Mouse (Mus musculus) frontal cortex, postnatal 10 days (tissue): ENCODE data around the gene Tmem151b.

Experiments
- DNase-seq, 2 experiments: peaks; one replicate each; pipeline ENCODE4 v3.0.0; 2022; ENCODE audit warnings: low spot score in 2 of 2, mixed read lengths in 1 of 2

Tmem151b gene

DNA sequence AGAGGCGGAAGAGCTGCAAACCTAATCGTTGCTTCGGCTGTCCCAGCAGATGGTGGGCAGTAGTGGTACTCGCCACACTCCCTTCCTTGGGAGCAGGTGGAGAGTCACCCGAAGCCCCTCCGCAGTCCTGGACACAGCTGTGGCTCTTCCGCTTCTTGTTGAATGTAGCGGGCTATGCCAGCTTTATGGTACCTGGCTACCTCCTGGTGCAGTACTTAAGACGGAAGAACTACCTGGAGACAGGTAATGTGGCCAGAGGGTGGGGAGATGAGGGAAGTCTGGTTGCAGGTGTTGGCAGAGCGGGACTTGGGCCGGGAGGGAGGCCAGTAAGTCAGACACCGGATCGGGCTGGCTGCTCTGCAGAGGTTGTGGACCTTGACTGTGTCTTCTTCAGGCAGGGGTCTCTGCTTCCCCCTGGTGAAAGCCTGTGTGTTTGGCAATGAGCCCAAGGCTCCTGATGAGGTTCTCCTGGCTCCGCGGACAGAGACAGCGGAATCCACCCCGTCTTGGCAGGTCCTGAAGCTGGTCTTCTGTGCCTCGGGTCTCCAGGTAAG is 15.1 kb upstream of the Tmem151b start:
- DNase-seq: no peak

GRCm38 (mm10) chr17:45563655-45564530 is 14.4 kb upstream of the Tmem151b start, which contains the start of gene Slc35b2:
Gene Slc35b2, plus strand, starts transcription at chr17:45563874.
- DNase-seq: peak; percentile 86 to 90

GRCm38 (mm10) chr17:45563216-45563615 is 13.7 kb upstream of the Tmem151b start:
- DNase-seq: no peak

DNA sequence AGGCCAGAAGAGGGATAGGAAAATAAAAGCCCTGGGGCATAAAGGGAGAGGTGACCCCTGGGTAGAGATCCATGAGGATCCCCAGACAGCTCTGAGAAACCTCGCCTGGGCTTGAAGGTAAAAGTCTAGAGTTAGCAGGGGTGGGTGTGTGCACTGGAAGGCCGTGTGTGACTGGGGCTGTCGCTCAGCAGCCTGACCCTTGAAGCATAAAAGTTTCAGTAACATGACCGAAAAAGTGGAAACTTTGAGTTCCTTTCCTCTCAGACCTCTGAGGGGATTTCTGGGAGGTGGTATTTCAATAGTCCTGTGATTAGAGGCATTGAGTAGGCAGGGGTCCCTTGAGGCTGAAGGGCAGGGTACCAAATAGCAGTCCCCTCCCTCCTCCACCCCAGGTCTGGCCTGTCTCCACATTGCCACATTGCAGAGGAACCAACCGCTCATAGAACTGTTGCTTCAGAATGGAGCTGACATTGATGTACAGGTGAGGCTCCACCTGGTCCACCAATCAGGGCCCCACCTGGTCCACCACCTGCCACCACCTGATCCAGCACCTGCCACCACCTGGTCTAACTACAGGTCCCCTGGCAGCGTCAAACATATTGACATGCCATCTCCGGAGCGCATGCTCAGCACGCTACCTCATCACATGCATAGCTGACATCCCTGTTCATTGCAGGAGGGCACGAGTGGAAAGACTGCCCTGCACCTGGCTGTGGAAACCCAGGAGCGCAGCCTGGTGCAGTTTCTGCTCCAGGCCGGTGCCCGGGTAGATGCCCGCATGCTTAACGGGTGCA is 10.5 kb upstream of the Tmem151b start:
- no peak for DNase-seq

DNA sequence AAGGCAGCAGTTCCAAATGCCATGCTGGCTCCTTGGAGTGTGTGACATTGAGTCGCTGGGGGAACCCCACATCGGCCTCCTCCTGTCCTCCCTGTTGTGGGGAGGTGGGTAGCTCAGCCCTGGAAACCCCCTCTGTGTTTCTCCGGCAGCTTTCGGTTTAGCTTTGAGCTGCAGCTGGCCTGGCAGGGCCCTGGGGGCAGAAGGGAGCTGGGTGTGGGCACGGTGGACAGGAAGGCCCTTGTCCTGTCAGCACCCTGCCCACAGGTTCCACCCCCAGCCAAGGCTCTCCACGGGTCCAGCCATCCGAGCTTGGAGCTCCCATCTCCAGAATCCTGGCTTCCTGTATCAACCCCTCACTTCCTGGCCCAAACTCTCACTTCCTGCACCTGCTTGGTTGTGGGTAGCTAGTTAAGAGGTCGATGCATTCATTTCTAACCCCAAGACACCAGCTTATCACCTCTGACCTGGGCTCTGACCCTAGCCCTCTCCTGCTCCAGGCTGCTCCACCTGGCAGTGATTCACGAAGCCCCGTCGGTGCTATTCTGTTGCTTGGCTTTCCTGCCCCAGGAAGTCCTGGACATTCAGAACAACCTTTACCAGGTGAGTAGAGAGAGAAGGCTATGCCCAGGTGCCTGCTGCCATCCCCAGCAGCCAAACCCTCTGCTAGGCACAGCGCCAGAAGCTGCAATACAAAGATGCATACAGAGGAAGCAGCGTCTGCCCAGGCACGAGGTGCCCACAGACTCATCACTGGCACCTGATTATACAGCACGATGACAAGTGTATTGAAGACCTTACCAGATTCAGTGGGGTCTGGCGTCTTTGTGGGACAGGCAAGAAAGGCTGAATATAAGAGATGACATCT is 8.8 kb upstream of the Tmem151b start:
- DNase-seq: no peak

GRCm38 (mm10) chr17:45557246-45557824 is 7.9 kb upstream of the Tmem151b start:
- no peak for DNase-seq

DNA sequence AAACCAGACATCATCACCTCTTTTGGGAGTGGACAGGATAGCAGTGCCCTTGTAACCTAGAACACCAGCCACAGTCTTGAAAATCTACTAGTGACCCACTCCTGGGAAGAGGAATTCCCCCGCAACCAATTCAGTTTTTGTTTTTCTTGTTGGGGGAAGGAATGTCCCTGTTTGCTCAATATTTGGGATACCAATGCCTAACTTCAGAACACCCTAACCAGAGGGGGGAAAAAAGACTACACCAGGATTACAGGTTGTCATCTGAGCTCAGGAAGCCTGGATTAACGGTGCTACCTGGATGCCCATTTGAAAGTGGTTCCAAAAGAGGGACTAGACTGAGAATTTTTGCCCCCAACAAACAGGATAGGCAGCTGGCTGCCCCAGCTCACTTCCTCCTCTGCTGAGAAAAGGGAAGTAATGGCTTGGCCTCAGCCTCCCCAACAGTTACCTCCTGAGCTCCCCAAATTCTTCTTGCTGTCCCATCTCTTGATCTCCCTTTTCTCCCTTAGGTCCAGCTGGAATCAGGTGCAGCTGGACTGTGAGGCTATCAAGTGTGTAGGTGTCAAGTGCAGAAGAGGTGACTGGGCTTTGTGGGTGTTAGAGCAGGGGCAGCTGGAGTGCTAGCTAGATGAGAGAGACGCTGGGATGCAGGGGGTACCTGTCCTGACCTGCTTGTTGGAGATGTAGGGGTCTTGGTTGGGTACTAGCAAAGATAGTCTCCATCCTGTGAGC is 7.2 kb upstream of the Tmem151b start:
- DNase-seq: no peak

DNA sequence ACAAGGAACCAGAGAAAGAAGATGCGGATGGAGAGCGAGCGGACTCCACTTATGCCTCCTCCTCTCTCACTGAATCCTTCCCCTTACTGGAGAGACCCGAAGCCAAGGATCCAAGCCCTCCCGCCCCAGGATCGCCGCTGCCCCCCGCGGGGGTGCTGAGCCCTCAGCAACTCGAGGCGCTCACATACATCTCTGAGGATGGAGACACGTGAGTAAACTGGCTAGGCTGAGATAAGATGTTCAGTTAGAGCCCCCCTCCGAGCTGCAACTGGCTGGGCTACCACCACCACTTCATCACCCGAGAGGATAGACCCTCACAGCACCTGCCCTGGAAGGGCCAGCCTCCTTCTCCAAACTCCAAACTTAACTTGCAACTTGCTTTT is 6.6 kb upstream of the Tmem151b start:
- DNase-seq: no peak

- peak; percentile 84 to 89 for DNase-seq
Observed at GRCm38 (mm10) chr17:45555452-45556106, 6.1 kb upstream of the Tmem151b start, which contains the start of gene Nfkbie. Gene Nfkbie, plus strand, starts transcription at chr17:45555703.

GRCm38 (mm10) chr17:45554420-45554819 is 4.9 kb upstream of the Tmem151b start:
- no peak for DNase-seq

- no peak for DNase-seq
Observed at GRCm38 (mm10) chr17:45553065-45553464, 3.6 kb upstream of the Tmem151b start.

- peak in 1 of 2 experiments; percentile 73 for DNase-seq
Observed at GRCm38 (mm10) chr17:45551816-45552451, 2.5 kb upstream of the Tmem151b start.

DNA sequence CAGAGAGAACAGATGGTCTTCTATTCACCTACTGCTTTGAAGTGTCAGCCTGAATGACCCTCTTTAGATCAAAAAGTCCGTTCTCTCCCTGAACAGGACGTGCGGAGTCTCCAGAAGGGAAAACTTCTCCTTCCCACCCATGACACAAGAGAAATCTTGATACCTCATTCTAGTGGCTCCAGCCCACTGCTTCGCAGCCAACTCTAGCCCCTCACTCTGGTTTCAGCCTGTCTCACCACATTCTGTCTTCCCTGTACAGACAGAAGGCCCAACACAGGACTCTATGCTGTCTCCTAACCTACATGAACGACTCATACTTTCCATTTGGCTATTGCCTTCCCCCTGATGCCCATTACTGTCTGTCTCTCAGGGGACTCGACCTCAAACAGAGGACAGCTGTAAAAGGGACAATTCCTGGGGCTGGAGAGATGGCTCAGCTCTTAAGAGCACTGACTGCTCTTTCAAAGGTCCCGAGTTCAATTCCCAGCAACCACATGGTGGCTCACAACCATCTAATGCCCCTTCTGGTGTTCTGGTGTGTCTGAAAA is 1.8 kb upstream of the Tmem151b start:
- no peak for DNase-seq

DNA sequence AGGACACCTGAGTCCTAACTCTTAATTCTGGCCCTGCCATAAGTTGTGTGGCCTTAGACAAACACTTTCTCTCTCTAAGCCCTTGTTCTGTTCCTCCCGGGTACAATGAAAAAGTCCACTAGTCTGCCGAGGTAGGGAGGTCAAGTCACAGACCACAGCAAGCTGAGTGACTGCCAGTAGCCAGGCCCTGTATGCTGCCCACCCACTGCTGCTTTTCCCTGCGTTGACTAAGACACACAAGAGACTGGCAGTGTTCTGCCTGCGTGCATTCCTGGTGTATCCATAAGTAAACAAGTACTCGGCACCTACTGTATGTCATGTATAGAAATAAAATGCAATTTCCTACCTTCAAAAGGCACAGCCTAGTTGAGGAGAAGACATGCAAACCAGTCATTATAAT is 776 bp upstream of the Tmem151b start:
- DNase-seq: no peak

DNA sequence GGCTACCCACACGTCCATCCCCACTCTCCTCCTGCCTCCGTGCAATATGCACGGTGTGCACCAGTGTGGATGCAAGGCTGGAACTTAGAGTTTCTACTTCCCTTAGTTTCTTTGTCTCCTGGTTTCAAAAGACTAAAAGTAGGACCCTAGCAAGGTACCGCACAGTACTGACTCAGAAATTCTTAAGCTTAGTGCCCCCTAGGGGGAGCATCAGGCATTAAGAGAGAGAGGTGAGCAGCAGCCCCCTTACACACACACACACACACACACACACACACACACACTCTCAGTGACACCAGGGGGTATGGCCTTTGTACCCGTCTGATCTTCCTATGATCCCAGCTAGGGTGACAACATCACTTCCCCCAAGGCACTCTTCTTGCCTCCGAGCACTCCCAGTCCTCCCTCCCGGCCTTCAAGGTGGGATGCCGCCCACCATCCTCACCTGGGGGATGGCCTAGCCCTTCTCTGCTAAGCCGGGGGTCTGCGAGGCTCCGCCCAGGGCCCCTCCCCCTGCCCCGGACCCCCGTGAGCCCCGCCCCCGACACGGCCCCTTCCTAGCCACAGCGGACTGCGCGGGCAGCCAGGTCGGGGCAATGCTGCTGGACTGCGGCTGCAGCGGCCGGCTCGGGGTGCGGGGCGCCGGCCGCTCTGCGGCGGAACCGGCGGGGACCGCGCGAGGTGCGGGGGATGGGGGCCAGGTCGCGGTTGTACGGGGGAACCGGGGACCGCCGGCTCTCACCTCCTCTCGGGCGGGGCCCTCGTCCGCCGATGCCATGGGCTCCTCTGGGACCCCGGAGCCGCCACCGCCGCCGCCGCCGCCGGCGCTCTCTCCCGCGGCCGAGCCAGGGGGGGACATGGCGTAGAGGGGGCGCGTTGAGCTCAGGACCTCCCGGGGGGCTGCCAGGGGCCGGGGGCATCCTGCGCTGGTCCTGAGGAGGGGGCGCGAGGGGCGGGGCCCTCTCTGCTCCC is 650 bp downstream of the Tmem151b start:
- DNase-seq: peak; percentile 55 to 69

DNA sequence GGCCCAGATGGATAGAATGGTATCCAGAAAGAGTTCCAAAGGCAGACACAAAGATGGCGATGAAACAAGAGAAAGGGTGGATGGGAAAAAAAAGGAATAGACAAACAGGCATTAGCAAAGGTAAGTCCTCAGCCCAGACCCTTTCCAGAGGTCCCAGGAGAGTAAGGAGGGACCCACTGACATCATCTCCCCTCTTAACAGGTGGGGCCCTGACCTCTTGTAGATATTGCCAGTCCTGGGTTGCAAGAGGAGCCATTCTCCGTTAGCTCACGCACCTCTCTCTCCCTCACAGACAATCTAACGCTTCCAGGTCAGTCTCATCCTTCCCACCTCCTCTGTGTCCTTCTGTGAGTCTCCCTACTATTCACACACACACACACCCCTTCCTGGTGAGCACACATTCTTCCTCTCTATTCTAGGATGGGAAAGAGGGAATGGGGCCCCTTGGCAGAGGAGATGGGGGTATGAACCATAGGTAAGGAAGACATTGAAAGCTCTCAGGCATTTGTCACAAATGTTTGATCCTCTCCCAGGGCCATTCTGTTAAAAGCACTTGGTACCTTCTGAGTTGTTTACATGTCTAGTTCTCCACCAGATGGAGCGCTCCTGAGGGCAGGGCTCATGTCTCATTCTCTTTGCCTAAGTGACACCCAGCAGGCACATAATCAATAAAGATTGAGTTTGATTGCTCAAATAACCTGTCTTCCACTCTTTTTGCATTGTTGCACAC is 1.9 kb downstream of the Tmem151b start:
- DNase-seq: no peak

- no peak for DNase-seq
Observed at GRCm38 (mm10) chr17:45546941-45547340, 2.5 kb downstream of the Tmem151b start.
